Mouse (Mus musculus): Measurements from ENCODE around the gene Prkcz. TPM values are rescaled to one million over a fixed set of nuclear protein-coding genes. Genes with fewer than 3 reads are reported as not detected.

Gene Prkcz
- total and polyA plus RNA-seq, 3 experiments, result 0.16 to 11.8 (median 1.6) TPM

DNA sequence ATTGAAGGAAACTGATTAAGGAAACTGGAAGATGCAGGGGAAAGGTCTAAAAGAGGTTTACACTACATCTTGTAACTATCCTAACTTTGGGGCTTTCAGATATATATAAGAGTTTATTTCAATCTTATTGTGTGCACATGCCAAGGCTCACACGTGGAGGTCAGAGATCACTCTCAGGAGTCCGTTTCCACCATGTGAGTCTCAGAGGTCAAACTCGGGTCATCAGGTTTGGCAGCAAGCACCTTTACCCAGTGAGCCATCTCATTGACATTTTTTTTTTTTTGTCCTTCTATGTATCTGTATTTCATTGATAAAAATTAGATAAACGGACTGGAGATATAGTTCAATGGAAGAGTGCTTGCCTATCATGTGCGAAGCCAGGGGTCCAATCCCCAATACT is 132.7 kb downstream of the Prkcz start:
- Histone ChIP-seq H3K27ac (ENCODE audit: insufficient read depth, low read depth) (no peak overlapping the region), H3K79me2 (replicated peaks; ENCODE audit: control insufficient read depth, extremely low read depth, insufficient read depth, poor library complexity, severe bottlenecking) (no peaks in the 10 kb centered on the region), H3K4me1 (ENCODE audit: control insufficient read depth in 1 of 2, insufficient read depth in 2 of 2) (peaks cover 8 to 11% of the 10 kb centered on the region in 2 experiments), H3K27me3 (replicated peaks) (peaks cover 56% of the 10 kb centered on the region), H3K4me3 (replicated peaks in 1 of 3; ENCODE audit: low read depth in 2 of 3, low read length in 2 of 3, poor library complexity in 1 of 3) (no peak overlapping the region), H3K9ac (ENCODE audit: insufficient read depth, low read depth) (no peak overlapping the region), H3K9me3 (replicated peaks; ENCODE audit: low read length) (no peaks in the 10 kb centered on the region), H3K4me2 (ENCODE audit: insufficient read depth, low read depth, poor library complexity, severe bottlenecking) (no peak overlapping the region), H3K36me3 (replicated peaks in 1 of 2; ENCODE audit: control insufficient read depth in 1 of 2, insufficient read depth in 1 of 2, low read length in 1 of 2) (no peaks in the 10 kb centered on the region)
- no peak for DNase-seq (ENCODE audit: extremely low read depth)
- TF ChIP-seq ZKSCAN1 (IDR thresholded peaks at IDR 0.05; ENCODE audit: borderline replicate concordance, low read depth, low read length), result no peak
- no peak for TF ChIP-seq MAZ (IDR thresholded peaks at IDR 0.05; ENCODE audit: low read depth, low read length)
- TF ChIP-seq GABPA (IDR thresholded peaks at IDR 0.05; ENCODE audit: insufficient replicate concordance, low read depth, low read length), result no peak
- no peak for TF ChIP-seq JUND (conservative IDR thresholded peaks at IDR 0.05; ENCODE audit: low read depth, low read length)
- no peak for TF ChIP-seq POLR2AphosphoS2 (IDR thresholded peaks at IDR 0.05; ENCODE audit: low read depth, low read length)
- no peak for TF ChIP-seq RCOR1 (conservative IDR thresholded peaks at IDR 0.05; ENCODE audit: low read depth, low read length)
- TF ChIP-seq PAX5 (IDR thresholded peaks at IDR 0.05; ENCODE audit: low read length), result no peak
- TF ChIP-seq CHD1 (IDR thresholded peaks at IDR 0.05; ENCODE audit: low read depth, low read length), result no peak
- TF ChIP-seq BHLHE40 (IDR thresholded peaks at IDR 0.05; ENCODE audit: low read depth, low read length), result no peak
- no peak for TF ChIP-seq ETS1 (conservative IDR thresholded peaks at IDR 0.05; ENCODE audit: low read depth, low read length)
- TF ChIP-seq RAD21 (IDR thresholded peaks at IDR 0.05; ENCODE audit: low read depth, low read length), result no peak
- no peak for TF ChIP-seq ELF1 (IDR thresholded peaks at IDR 0.05; ENCODE audit: low read depth, low read length)
- dilution Hi-C loops (cut with MboI; ENCODE audit: extremely low pct_ligation_motif_present, extremely low pct_unique_long_range_greater_than_20kb, low sequenced_read_pairs), result no loop called here
- in situ Hi-C loops (cut with MboI; ENCODE audit: low pct_ligation_motif_present, low pct_unique_long_range_greater_than_20kb, low sequenced_read_pairs), result loop anchor here (25.0 kb wide), 1 partner anchor 266 kb away; the partner anchor contains the start of genes Hes5 and Pank4

DNA sequence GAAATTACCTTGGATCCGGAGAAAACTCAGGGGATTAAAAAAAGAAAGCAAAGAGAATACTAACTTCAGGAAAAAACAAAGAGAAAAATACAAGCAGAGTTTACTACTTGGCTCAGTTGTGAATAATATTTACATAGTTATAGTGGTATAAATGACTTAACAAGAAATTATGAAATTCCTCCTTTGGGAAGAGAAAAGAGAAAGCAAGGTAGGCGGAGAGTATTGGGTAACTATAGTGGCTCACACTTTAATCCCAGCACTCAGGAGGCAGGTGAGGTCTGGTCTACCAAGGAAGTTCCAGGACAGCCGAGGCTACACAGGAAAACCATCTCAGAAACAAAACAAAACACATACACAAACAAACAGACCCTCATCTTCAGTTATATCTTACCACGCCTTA is 133.2 kb downstream of the Prkcz start:
- H3K27ac ChIP-seq (ENCODE audit: insufficient read depth, low read depth), result no peak overlapping the region
- no peak overlapping the region for H3K4me3 ChIP-seq (replicated peaks in 1 of 3; ENCODE audit: low read depth in 2 of 3, low read length in 2 of 3, poor library complexity in 1 of 3)
- in situ Hi-C loops (cut with MboI; ENCODE audit: low pct_ligation_motif_present, low pct_unique_long_range_greater_than_20kb, low sequenced_read_pairs) (loop anchor here (25.0 kb wide), 1 partner anchor 266 kb away; the partner anchor contains the start of genes Hes5 and Pank4), dilution Hi-C loops (cut with MboI; ENCODE audit: extremely low pct_ligation_motif_present, extremely low pct_unique_long_range_greater_than_20kb, low sequenced_read_pairs) (no loop called here)
- H3K9me3 ChIP-seq (replicated peaks; ENCODE audit: low read length), result no peaks in the 10 kb centered on the region
- no peak for DNase-seq (ENCODE audit: extremely low read depth)
- no peak overlapping the region for H3K4me2 ChIP-seq (ENCODE audit: insufficient read depth, low read depth, poor library complexity, severe bottlenecking)
- no peak for TF ChIP-seq ELF1 (IDR thresholded peaks at IDR 0.05; ENCODE audit: low read depth, low read length)
- TF ChIP-seq MYC (IDR thresholded peaks at IDR 0.05; ENCODE audit: low read depth, low read length), result no peak
- no peak for TF ChIP-seq ZNF384 (IDR thresholded peaks at IDR 0.05; ENCODE audit: low read depth, low read length)
- TF ChIP-seq MEF2A (IDR thresholded peaks at IDR 0.05; ENCODE audit: borderline replicate concordance, low read depth, low read length), result no peak
- TF ChIP-seq SIN3A (IDR thresholded peaks at IDR 0.05; ENCODE audit: low read length), result no peak
- TF ChIP-seq MAZ (IDR thresholded peaks at IDR 0.05; ENCODE audit: low read depth, low read length), result no peak
- TF ChIP-seq POLR2AphosphoS2 (IDR thresholded peaks at IDR 0.05; ENCODE audit: low read depth, low read length), result no peak
- TF ChIP-seq NRF1 (IDR thresholded peaks at IDR 0.05; ENCODE audit: low read depth, low read length), result no peak
- TF ChIP-seq CHD2 (IDR thresholded peaks at IDR 0.05; ENCODE audit: low read length), result no peak
- no peak for TF ChIP-seq BHLHE40 (IDR thresholded peaks at IDR 0.05; ENCODE audit: low read depth, low read length)
- no peak for TF ChIP-seq GABPA (IDR thresholded peaks at IDR 0.05; ENCODE audit: insufficient replicate concordance, low read depth, low read length)
- TF ChIP-seq USF1 (IDR thresholded peaks at IDR 0.05; ENCODE audit: low read depth, low read length), result no peak
- no peak for TF ChIP-seq ZMIZ1 (IDR thresholded peaks at IDR 0.05; ENCODE audit: low read depth, low read length)
- no peak for TF ChIP-seq IRF4 (IDR thresholded peaks at IDR 0.05; ENCODE audit: low read depth, low read length)
- TF ChIP-seq E2F4 (IDR thresholded peaks at IDR 0.05; ENCODE audit: insufficient replicate concordance, low read depth, low read length), result no peak
- no peak for TF ChIP-seq PAX5 (IDR thresholded peaks at IDR 0.05; ENCODE audit: low read length)
- TF ChIP-seq JUN (IDR thresholded peaks at IDR 0.05; ENCODE audit: insufficient read depth, low read depth, low read length), result no peak
- TF ChIP-seq TBP (conservative IDR thresholded peaks at IDR 0.05; ENCODE audit: low read depth, low read length), result no peak
- peaks cover 7 to 9% of the 10 kb centered on the region in 2 experiments for H3K4me1 ChIP-seq (ENCODE audit: control insufficient read depth in 1 of 2, insufficient read depth in 2 of 2)
- peaks cover 54% of the 10 kb centered on the region for H3K27me3 ChIP-seq (replicated peaks)
- no peaks in the 10 kb centered on the region for H3K36me3 ChIP-seq (replicated peaks in 1 of 2; ENCODE audit: control insufficient read depth in 1 of 2, insufficient read depth in 1 of 2, low read length in 1 of 2)
- no peak overlapping the region for H3K9ac ChIP-seq (ENCODE audit: insufficient read depth, low read depth)
- H3K79me2 ChIP-seq (replicated peaks; ENCODE audit: control insufficient read depth, extremely low read depth, insufficient read depth, poor library complexity, severe bottlenecking), result no peaks in the 10 kb centered on the region
